Mouse (Mus musculus) embryonic fibroblast, embryonic 13.5 days (primary cell): ENCODE results near the gene Fam25c.

ENCODE experiments used
- CTCF ChIP-seq: IDR thresholded peaks from 2 replicates; pipeline ENCODE4 v1.5.1; 2011; ENCODE audit warnings: mild to moderate bottlenecking, control low read depth, low read length, moderate library complexity, borderline replicate concordance; ENCODE audit not compliant: insufficient read depth
- POLR2A ChIP-seq: IDR thresholded peaks from 2 replicates; pipeline ENCODE4 v1.6.1; 2011; ENCODE audit warnings: low read depth, mild to moderate bottlenecking, control low read depth, low read length, moderate library complexity

GRCm38 (mm10) chr14:34349007-34349406 is 6.2 kb downstream of the Fam25c start:
- TF ChIP-seq CTCF (no peak), POLR2A (no peak)
